Mouse (Mus musculus): ENCODE results near the gene Rita1.

Rita1 gene

GRCm38 (mm10) chr5:120600946-120601668 is 11.3 kb downstream of the Rita1 start:
- peak; percentile 80 for DNase-seq (ENCODE audit: low spot score)

GRCm38 (mm10) chr5:120599625-120600024 is 12.8 kb downstream of the Rita1 start:
- DNase-seq (ENCODE audit: low spot score): no peak

GRCm38 (mm10) chr5:120594485-120594884 is 17.9 kb downstream of the Rita1 start:
- DNase-seq (ENCODE audit: low spot score): no peak

GRCm38 (mm10) chr5:120592141-120592540 is 20.2 kb downstream of the Rita1 start:
- no peak for DNase-seq (ENCODE audit: low spot score)

- no peak for DNase-seq (ENCODE audit: low spot score)
Observed at GRCm38 (mm10) chr5:120590356-120591010, 21.9 kb downstream of the Rita1 start.

GRCm38 (mm10) chr5:120588569-120589094 is 23.8 kb downstream of the Rita1 start, which contains the start of the genes Tpcn1 and Iqcd:
TSS of gene Tpcn1 (minus strand) at chr5:120588673.
TSS of gene Iqcd (plus strand) at chr5:120589016.
- peak; percentile 100 for DNase-seq (ENCODE audit: low spot score)

- DNase-seq (ENCODE audit: low spot score): no peak
Observed at GRCm38 (mm10) chr5:120587940-120588568, 24.3 kb downstream of the Rita1 start.

GRCm38 (mm10) chr5:120587616-120587926 is 24.8 kb downstream of the Rita1 start:
- DNase-seq (ENCODE audit: low spot score): no peak

GRCm38 (mm10) chr5:120586741-120587615 is 25.4 kb downstream of the Rita1 start:
- peak; percentile 76 for DNase-seq (ENCODE audit: low spot score)

GRCm38 (mm10) chr5:120584968-120585367 is 27.4 kb downstream of the Rita1 start:
- DNase-seq (ENCODE audit: low spot score): no peak

GRCm38 (mm10) chr5:120583511-120583910 is 28.9 kb downstream of the Rita1 start:
- DNase-seq (ENCODE audit: low spot score): no peak

- DNase-seq (ENCODE audit: low spot score): no peak
Observed at GRCm38 (mm10) chr5:120582002-120582401, 30.4 kb downstream of the Rita1 start.

- DNase-seq (ENCODE audit: low spot score): no peak
Observed at GRCm38 (mm10) chr5:120579898-120580626, 32.3 kb downstream of the Rita1 start.

GRCm38 (mm10) chr5:120579211-120579897 is 33.0 kb downstream of the Rita1 start:
- DNase-seq (ENCODE audit: low spot score): no peak

- peak; percentile 84 for DNase-seq (ENCODE audit: low spot score)
Observed at GRCm38 (mm10) chr5:120578504-120579081, 33.8 kb downstream of the Rita1 start.

- no peak for DNase-seq (ENCODE audit: low spot score)
Observed at GRCm38 (mm10) chr5:120577935-120578441, 34.4 kb downstream of the Rita1 start.

GRCm38 (mm10) chr5:120576781-120577301 is 35.5 kb downstream of the Rita1 start:
- DNase-seq (ENCODE audit: low spot score): no peak

GRCm38 (mm10) chr5:120574469-120575063 is 37.8 kb downstream of the Rita1 start:
- DNase-seq (ENCODE audit: low spot score): no peak

GRCm38 (mm10) chr5:120571056-120571740 is 41.2 kb downstream of the Rita1 start:
- no peak for DNase-seq (ENCODE audit: low spot score)
